Mouse (Mus musculus) hindbrain, postnatal 0 days (tissue): Measurements from ENCODE around the gene Pclo. TPM values are rescaled to one million over a fixed set of nuclear protein-coding genes. Genes with fewer than 3 reads are reported as not detected.
"Not testable (repeated sequence)": the region's sequence is repeated elsewhere in the genome, so short reads cannot be mapped to it uniquely, and the experiment has no call there.

Experiments
- ATAC-seq: fragments of 200-750 bp; cut with Nextera tagmentation; 2 replicates; pipeline ENCODE4 v1.8.0; 2017; ENCODE audit warnings: mild to moderate bottlenecking, moderate TSS enrichment, moderate library complexity
- DNase-seq: peaks from one replicate; pipeline ENCODE4 v3.0.0-alpha.2; 2015; ENCODE audit warnings: low spot score
- H3K27ac ChIP-seq: fragments of 300-500 bp; sonication (generic); 2 replicates; pipeline ENCODE4 v1.5.1; 2014; ENCODE audit warnings: mild to moderate bottlenecking
- H3K27me3 ChIP-seq: fragments of 300-500 bp; sonication (generic); 2 replicates; pipeline ENCODE4 v1.6.1; 2014; ENCODE audit warnings: low read length, mixed read lengths; ENCODE audit not compliant: insufficient read depth
- H3K36me3 ChIP-seq: fragments of 300-500 bp; sonication (generic); 2 replicates; pipeline ENCODE4 v1.6.1; 2014; ENCODE audit warnings: low read length, mixed read lengths; ENCODE audit not compliant: insufficient read depth
- H3K4me1 ChIP-seq: fragments of 300-500 bp; sonication (generic); 2 replicates; pipeline ENCODE4 v1.6.1; 2014; ENCODE audit warnings: antibody characterized with exemption, low read length, mixed read lengths; ENCODE audit not compliant: insufficient read depth
- H3K4me2 ChIP-seq: fragments of 300-500 bp; sonication (generic); 2 replicates; pipeline ENCODE4 v1.6.1; 2014; ENCODE audit warnings: low read depth, mild to moderate bottlenecking, low read length, moderate library complexity, mixed read lengths
- H3K4me3 ChIP-seq: fragments of 300-500 bp; sonication (generic); 2 replicates; pipeline ENCODE4 v1.5.1; 2014; ENCODE audit warnings: low read length
- H3K9ac ChIP-seq: fragments of 300-500 bp; sonication (generic); replicated peaks from 2 replicates; pipeline ENCODE4 v1.6.1; 2014; ENCODE audit warnings: mild to moderate bottlenecking, low read length, moderate library complexity, mixed read lengths
- H3K9me3 ChIP-seq: fragments of 300-500 bp; sonication (generic); 2 replicates; pipeline ENCODE4 v1.6.1; 2016; ENCODE audit warnings: low read length, mixed read lengths
- CTCF ChIP-seq: IDR thresholded peaks from 2 replicates; pipeline ENCODE4 v1.5.1; 2016; ENCODE audit warnings: antibody characterized with exemption, control low read depth, low read depth
- WGBS: fragments of 180-500 bp; shearing (Covaris S2); extraction: QIAGEN DNeasy Blood & Tissue Kit; methylation state at CpG from one replicate; pipeline ENCODE4 v1.1.7; 2014; 5-methylcytosine and 5-hydroxymethylcytosine counted together
- polyA plus RNA-seq: library from polyadenylated mRNA; unstranded; fragments of >200 nt; fragmentation: Nextera tagmentation; extraction: Ambion mirVana; gene quantifications from 2 replicates; pipeline ENCODE4 v1.2.1, GENCODE M21; 2015
- total RNA-seq: library from RNA; depleted of rRNA; stranded (reverse); fragments of >200 nt; gene quantifications from 2 replicates; pipeline ENCODE4 v1.2.3, GENCODE M21; 2014

Gene Pclo
- total and polyA plus RNA-seq, 2 experiments from 2014 or later = 10.9 to 37.5 TPM

DNA sequence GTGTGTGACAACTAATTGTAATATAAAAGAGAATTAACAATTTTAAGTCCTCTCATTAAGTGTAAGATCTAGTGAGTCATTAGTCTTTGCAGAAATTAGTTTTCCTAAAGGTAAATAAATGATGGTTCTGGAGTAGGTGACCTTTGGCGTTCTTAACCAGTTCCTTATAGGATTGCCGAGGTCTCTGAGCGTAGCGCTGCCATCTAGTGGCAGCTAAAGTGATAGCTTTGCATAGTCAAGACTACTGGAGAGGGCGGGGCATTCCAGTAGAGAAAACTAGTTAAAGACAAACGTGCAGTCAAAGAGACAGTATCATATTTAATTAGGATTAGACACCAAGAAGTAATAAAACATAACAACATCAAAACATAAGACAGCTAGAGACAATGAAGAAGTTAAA, 292.4 kb downstream of the Pclo start:
- no peaks in the 10 kb centered on the region for H3K36me3 ChIP-seq
- no peaks in the 10 kb centered on the region for H3K27me3 ChIP-seq
- TF ChIP-seq CTCF = peak; percentile 78

GRCm38 (mm10) chr5:14833165-14833860, 318.6 kb downstream of the Pclo start:
- WGBS = 66% methylated on average over 3 of the region's 3 CpGs
- DNase-seq = no peak
- Histone ChIP-seq H3K4me3 (no peak overlapping the region), H3K27me3 (no peaks in the 10 kb centered on the region), H3K9ac (no peak overlapping the region), H3K4me1 (no peaks in the 10 kb centered on the region; the same call in 1 of the 2 replicates), H3K36me3 (no peaks in the 10 kb centered on the region), H3K27ac (peak overlapping the region; percentile 16; the same call in 1 of the 2 replicates), H3K9me3 (no peaks in the 10 kb centered on the region), H3K4me2 (no peak overlapping the region)
- peak; percentile 43; the same call in 1 of the 2 replicates for ATAC-seq
- no peak for TF ChIP-seq CTCF

More for the DNA sequence above, 292.4 kb downstream of the Pclo start:
- H3K4me3 ChIP-seq = no peak overlapping the region
- peak; percentile 80 for ATAC-seq
- H3K4me1 ChIP-seq = no peaks in the 10 kb centered on the region
- no peak overlapping the region for H3K9ac ChIP-seq
- H3K4me2 ChIP-seq = no peak overlapping the region
- DNase-seq = peak; percentile 81
- no peaks in the 10 kb centered on the region for H3K9me3 ChIP-seq
- H3K27ac ChIP-seq = no peak overlapping the region
- WGBS = 5% methylated on average over 6 of the region's 6 CpGs

DNA sequence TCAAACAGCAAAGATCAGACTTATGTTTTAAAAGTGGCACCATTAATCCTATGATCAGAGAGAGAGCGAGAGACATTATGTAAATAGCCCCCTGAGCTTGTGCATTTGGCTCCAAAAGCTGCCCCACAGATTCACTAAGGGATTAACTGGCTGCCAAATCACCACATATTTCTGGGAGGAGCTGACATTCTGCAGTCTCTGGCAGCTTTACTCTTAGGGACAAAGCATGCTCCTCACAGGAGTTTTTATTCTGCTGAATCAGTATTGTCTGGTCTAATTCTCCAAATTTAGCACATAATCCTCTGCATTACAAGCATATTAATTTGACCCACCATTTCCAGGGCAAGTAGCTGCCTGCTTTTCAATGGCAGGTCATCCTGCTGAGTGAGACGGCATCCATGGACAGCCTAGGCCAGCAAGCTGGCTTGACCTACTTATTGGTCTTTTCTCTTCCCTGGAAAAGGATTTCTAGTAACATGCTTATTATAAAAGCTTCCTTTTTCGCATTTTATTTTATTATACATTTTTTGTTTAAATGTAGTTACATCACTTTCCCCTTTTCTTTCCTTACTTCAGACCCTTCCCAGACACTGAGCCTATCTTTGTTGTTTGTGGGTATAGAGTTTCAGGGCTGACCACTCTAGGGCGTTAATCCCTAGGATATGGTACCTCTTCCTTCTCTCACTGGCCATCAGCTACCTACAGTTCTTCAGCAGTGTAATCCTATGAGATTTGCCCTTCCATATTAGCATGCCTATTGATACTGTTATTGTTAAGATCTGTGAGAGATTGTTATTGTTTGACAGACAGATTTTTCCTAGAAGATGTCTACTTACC, 319.7 kb downstream of the Pclo start:
- no peak overlapping the region for H3K4me3 ChIP-seq
- ATAC-seq (peak; percentile 69), DNase-seq (peak; percentile 61)
- H3K27ac ChIP-seq = peak overlapping the region; percentile 16
- no peak for TF ChIP-seq CTCF
- H3K9me3 ChIP-seq = no peaks in the 10 kb centered on the region
- no peak overlapping the region for H3K9ac ChIP-seq
- no peaks in the 10 kb centered on the region for H3K27me3 ChIP-seq
- H3K4me1 ChIP-seq = no peaks in the 10 kb centered on the region; the same call in 1 of the 2 replicates
- H3K36me3 ChIP-seq = no peaks in the 10 kb centered on the region
- whole genome bisulfite sequencing = 54% methylated on average over 4 of the region's 4 CpGs
- H3K4me2 ChIP-seq = no peak overlapping the region

- Histone ChIP-seq H3K4me2 (no peak overlapping the region), H3K27me3 (no peaks in the 10 kb centered on the region), H3K4me1 (no peaks in the 10 kb centered on the region), H3K9me3 (no peaks in the 10 kb centered on the region), H3K27ac (no peak overlapping the region), H3K9ac (no peak overlapping the region), H3K36me3 (no peaks in the 10 kb centered on the region), H3K4me3 (no peak overlapping the region)
- ATAC-seq (no peak), DNase-seq (no peak)
- TF ChIP-seq CTCF = no peak
Observed at GRCm38 (mm10) chr5:14853650-14854049, 338.9 kb downstream of the Pclo start.

- ATAC-seq, H3K27ac ChIP-seq, DNase-seq, H3K27me3 ChIP-seq, H3K9me3 ChIP-seq, H3K4me1 ChIP-seq, H3K4me2 ChIP-seq, H3K36me3 ChIP-seq, H3K9ac ChIP-seq, H3K4me3 ChIP-seq: not testable (repeated sequence)
- 52% methylated on average over 2 of the region's 2 CpGs for WGBS
Observed at GRCm38 (mm10) chr5:14885291-14885690, 370.6 kb downstream of the Pclo start.

GRCm38 (mm10) chr5:14892242-14892641, 377.5 kb downstream of the Pclo start:
- ATAC-seq (no peak), DNase-seq (no peak)
- H3K9me3 ChIP-seq = no peaks in the 10 kb centered on the region
- no peak overlapping the region for H3K4me2 ChIP-seq
- TF ChIP-seq CTCF = no peak
- H3K4me1 ChIP-seq = no peaks in the 10 kb centered on the region
- no peak overlapping the region for H3K27ac ChIP-seq
- no peaks in the 10 kb centered on the region for H3K36me3 ChIP-seq
- H3K9ac ChIP-seq = no peak overlapping the region
- H3K27me3 ChIP-seq = no peaks in the 10 kb centered on the region
- WGBS = 76% methylated on average over 3 of the region's 3 CpGs
- H3K4me3 ChIP-seq = no peak overlapping the region

GRCm38 (mm10) chr5:14903539-14903938, 388.8 kb downstream of the Pclo start:
- H3K9me3 ChIP-seq, ATAC-seq, DNase-seq, H3K36me3 ChIP-seq, H3K4me2 ChIP-seq, H3K4me1 ChIP-seq, H3K9ac ChIP-seq, H3K4me3 ChIP-seq, H3K27ac ChIP-seq, H3K27me3 ChIP-seq: not testable (repeated sequence)
- WGBS = 13% methylated on average over 3 of the region's 3 CpGs
